Mouse (Mus musculus): ENCODE results near the gene Fahd1.

DNA sequence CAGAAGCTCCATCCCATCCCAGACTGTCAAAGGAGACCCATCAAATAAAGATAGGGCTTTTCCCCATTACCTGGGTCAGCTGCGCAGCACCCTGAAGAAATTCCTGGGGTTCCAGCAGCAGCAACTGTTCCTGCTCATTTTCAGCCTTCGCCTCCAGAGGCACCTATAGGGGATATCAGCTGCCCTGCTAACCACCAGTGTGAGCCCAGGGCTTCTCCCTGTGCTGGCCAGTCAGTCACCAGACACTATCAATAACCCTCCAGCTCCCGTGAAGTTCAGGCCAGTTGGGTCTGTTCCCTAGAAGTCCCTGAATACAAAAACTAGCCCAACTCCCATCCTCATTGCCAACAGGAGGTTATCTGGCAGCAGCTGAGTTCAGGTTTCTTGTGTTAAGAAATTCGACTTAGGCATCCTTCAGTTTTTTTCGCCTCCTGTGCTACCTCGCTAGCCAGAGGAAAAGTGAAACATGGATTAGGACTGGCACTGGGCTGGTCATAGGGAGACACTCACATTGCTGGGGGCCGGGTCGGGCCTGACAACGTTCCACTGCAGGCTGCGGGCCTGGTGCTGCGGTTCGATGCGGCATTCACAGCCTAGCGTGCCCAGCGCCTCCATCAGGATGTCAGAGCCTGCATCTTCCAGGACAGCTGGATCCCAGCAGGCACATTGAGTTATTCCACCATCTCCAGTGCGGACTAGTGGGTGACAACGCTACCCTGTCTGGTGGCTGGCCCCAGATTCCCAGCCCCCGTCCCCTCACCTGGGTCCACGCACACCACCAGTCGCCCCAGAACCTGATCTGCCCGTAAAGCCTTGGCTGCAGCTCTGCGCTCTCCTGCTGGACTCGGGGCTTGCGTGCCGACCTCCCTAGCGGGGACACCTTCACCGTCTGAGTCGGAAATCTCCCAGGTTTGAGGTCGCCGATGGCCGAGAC is 44.2 kb upstream of the Fahd1 start:
- TF ChIP-seq POLR2A (IDR thresholded peaks at IDR 0.05; ENCODE audit: borderline replicate concordance, insufficient read depth, low read length) (no peak), CTCF (IDR thresholded peaks at IDR 0.05; ENCODE audit: borderline replicate concordance, insufficient read depth, low read depth, low read length) (no peak)

Data from cerebellum, adult 2 months (tissue).